Mouse (Mus musculus): ENCODE measurements around the gene Crybg3. TPM values are rescaled to one million over a fixed set of nuclear protein-coding genes. Genes with fewer than 3 reads are reported as not detected.

Gene Crybg3
- polyA plus RNA-seq, 1 experiment = 5.7 TPM

GRCm38 (mm10) chr16:59588351-59589025, 12.3 kb downstream of the Crybg3 start:
- Histone ChIP-seq H3K27ac (ENCODE audit: insufficient read depth, low read length) (no peak overlapping the region), H3K4me3 (replicated peaks; ENCODE audit: insufficient read depth, low read depth, low read length) (no peak overlapping the region), H3K27me3 (ENCODE audit: control insufficient read depth, insufficient read depth, low read length) (no peaks in the 10 kb centered on the region), H3K4me1 (ENCODE audit: control insufficient read depth, insufficient read depth, low read length) (no peaks in the 10 kb centered on the region)
- 97% methylated on average over 13 of the region's 13 CpGs for WGBS
- DNase-seq = no peak
- no peak for TF ChIP-seq CTCF (IDR thresholded peaks at IDR 0.05; ENCODE audit: borderline replicate concordance, insufficient read depth, low read depth, low read length)
- TF ChIP-seq POLR2A (IDR thresholded peaks at IDR 0.05; ENCODE audit: borderline replicate concordance, insufficient read depth, low read length) = no peak

GRCm38 (mm10) chr16:59587816-59588215, 13.0 kb downstream of the Crybg3 start:
- no peak for TF ChIP-seq CTCF (IDR thresholded peaks at IDR 0.05; ENCODE audit: borderline replicate concordance, insufficient read depth, low read depth, low read length)
- TF ChIP-seq POLR2A (IDR thresholded peaks at IDR 0.05; ENCODE audit: borderline replicate concordance, insufficient read depth, low read length) = no peak
- DNase-seq = no peak
- no peak overlapping the region for H3K27ac ChIP-seq (ENCODE audit: insufficient read depth, low read length)
- H3K4me3 ChIP-seq (replicated peaks; ENCODE audit: insufficient read depth, low read depth, low read length) = no peak overlapping the region
- H3K4me1 ChIP-seq (ENCODE audit: control insufficient read depth, insufficient read depth, low read length) = no peaks in the 10 kb centered on the region
- WGBS = 96% methylated on average over 10 of the region's 10 CpGs
- H3K27me3 ChIP-seq (ENCODE audit: control insufficient read depth, insufficient read depth, low read length) = no peaks in the 10 kb centered on the region

- no peak for TF ChIP-seq CTCF (IDR thresholded peaks at IDR 0.05; ENCODE audit: borderline replicate concordance, insufficient read depth, low read depth, low read length)
- no peak for TF ChIP-seq POLR2A (IDR thresholded peaks at IDR 0.05; ENCODE audit: borderline replicate concordance, insufficient read depth, low read length)
- H3K27ac ChIP-seq (ENCODE audit: insufficient read depth, low read length) = no peak overlapping the region
- no peaks in the 10 kb centered on the region for H3K4me1 ChIP-seq (ENCODE audit: control insufficient read depth, insufficient read depth, low read length)
- WGBS = 91% methylated on average over 8 of the region's 8 CpGs
- no peak for DNase-seq
- H3K4me3 ChIP-seq (replicated peaks; ENCODE audit: insufficient read depth, low read depth, low read length) = no peak overlapping the region
- H3K27me3 ChIP-seq (ENCODE audit: control insufficient read depth, insufficient read depth, low read length) = no peaks in the 10 kb centered on the region
Measured at GRCm38 (mm10) chr16:59586911-59587310, 13.9 kb downstream of the Crybg3 start.

GRCm38 (mm10) chr16:59586276-59586675, 14.5 kb downstream of the Crybg3 start:
- DNase-seq = no peak

GRCm38 (mm10) chr16:59585706-59586244, 15.0 kb downstream of the Crybg3 start:
- Histone ChIP-seq H3K27me3 (ENCODE audit: control insufficient read depth, insufficient read depth, low read length) (no peaks in the 10 kb centered on the region), H3K4me3 (replicated peaks; ENCODE audit: insufficient read depth, low read depth, low read length) (no peak overlapping the region), H3K4me1 (ENCODE audit: control insufficient read depth, insufficient read depth, low read length) (no peaks in the 10 kb centered on the region), H3K27ac (ENCODE audit: insufficient read depth, low read length) (no peak overlapping the region)
- no peak for DNase-seq
- TF ChIP-seq POLR2A (IDR thresholded peaks at IDR 0.05; ENCODE audit: borderline replicate concordance, insufficient read depth, low read length) = no peak
- no peak for TF ChIP-seq CTCF (IDR thresholded peaks at IDR 0.05; ENCODE audit: borderline replicate concordance, insufficient read depth, low read depth, low read length)
- 87% methylated on average over 4 of the region's 4 CpGs for WGBS

More at GRCm38 (mm10) chr16:59586276-59586675, 14.5 kb downstream of the Crybg3 start:
- H3K4me1 ChIP-seq (ENCODE audit: control insufficient read depth, insufficient read depth, low read length) = no peaks in the 10 kb centered on the region
- no peak overlapping the region for H3K4me3 ChIP-seq (replicated peaks; ENCODE audit: insufficient read depth, low read depth, low read length)
- H3K27ac ChIP-seq (ENCODE audit: insufficient read depth, low read length) = no peak overlapping the region
- WGBS = 57% methylated on average over 6 of the region's 6 CpGs
- H3K27me3 ChIP-seq (ENCODE audit: control insufficient read depth, insufficient read depth, low read length) = no peaks in the 10 kb centered on the region
- no peak for TF ChIP-seq CTCF (IDR thresholded peaks at IDR 0.05; ENCODE audit: borderline replicate concordance, insufficient read depth, low read depth, low read length)

- Histone ChIP-seq H3K4me1 (ENCODE audit: control insufficient read depth, insufficient read depth, low read length) (no peaks in the 10 kb centered on the region), H3K27me3 (ENCODE audit: control insufficient read depth, insufficient read depth, low read length) (no peaks in the 10 kb centered on the region), H3K4me3 (replicated peaks; ENCODE audit: insufficient read depth, low read depth, low read length) (no peak overlapping the region), H3K27ac (ENCODE audit: insufficient read depth, low read length) (no peak overlapping the region)
- no peak for DNase-seq
- 72% methylated on average over 5 of the region's 5 CpGs for WGBS
- TF ChIP-seq POLR2A (IDR thresholded peaks at IDR 0.05; ENCODE audit: borderline replicate concordance, insufficient read depth, low read length) (no peak), CTCF (IDR thresholded peaks at IDR 0.05; ENCODE audit: borderline replicate concordance, insufficient read depth, low read depth, low read length) (no peak)
Measured at GRCm38 (mm10) chr16:59583515-59583914, 17.3 kb downstream of the Crybg3 start.

GRCm38 (mm10) chr16:59579237-59579636, 21.5 kb downstream of the Crybg3 start:
- TF ChIP-seq CTCF (IDR thresholded peaks at IDR 0.05; ENCODE audit: borderline replicate concordance, insufficient read depth, low read depth, low read length) = no peak
- no peak for TF ChIP-seq POLR2A (IDR thresholded peaks at IDR 0.05; ENCODE audit: borderline replicate concordance, insufficient read depth, low read length)
- no peaks in the 10 kb centered on the region for H3K27me3 ChIP-seq (ENCODE audit: control insufficient read depth, insufficient read depth, low read length)
- 90% methylated on average over 8 of the region's 8 CpGs for whole genome bisulfite sequencing
- no peak overlapping the region for H3K4me3 ChIP-seq (replicated peaks; ENCODE audit: insufficient read depth, low read depth, low read length)
- no peak for DNase-seq
- H3K27ac ChIP-seq (ENCODE audit: insufficient read depth, low read length) = no peak overlapping the region
- H3K4me1 ChIP-seq (ENCODE audit: control insufficient read depth, insufficient read depth, low read length) = no peaks in the 10 kb centered on the region

GRCm38 (mm10) chr16:59573961-59574360, 26.8 kb downstream of the Crybg3 start:
- DNase-seq = no peak
- Histone ChIP-seq H3K4me3 (replicated peaks; ENCODE audit: insufficient read depth, low read depth, low read length) (no peak overlapping the region), H3K27me3 (ENCODE audit: control insufficient read depth, insufficient read depth, low read length) (no peaks in the 10 kb centered on the region), H3K4me1 (ENCODE audit: control insufficient read depth, insufficient read depth, low read length) (no peaks in the 10 kb centered on the region), H3K27ac (ENCODE audit: insufficient read depth, low read length) (no peak overlapping the region)
- 73% methylated on average over 11 of the region's 11 CpGs for WGBS
- TF ChIP-seq CTCF (IDR thresholded peaks at IDR 0.05; ENCODE audit: borderline replicate concordance, insufficient read depth, low read depth, low read length) (no peak), POLR2A (IDR thresholded peaks at IDR 0.05; ENCODE audit: borderline replicate concordance, insufficient read depth, low read length) (no peak)

Measured in cerebellum, adult 2 months (tissue).